Mouse (Mus musculus): ENCODE results near the gene Mfsd4b1. TPM values are rescaled to one million over a fixed set of nuclear protein-coding genes. Genes with fewer than 3 reads are reported as not detected.
A peak's percentile ranks its signal among the peaks of the same experiment; 100 is the strongest.

Mfsd4b1 gene
- polyA plus RNA-seq, 1 experiment: 0.69 TPM

DNA sequence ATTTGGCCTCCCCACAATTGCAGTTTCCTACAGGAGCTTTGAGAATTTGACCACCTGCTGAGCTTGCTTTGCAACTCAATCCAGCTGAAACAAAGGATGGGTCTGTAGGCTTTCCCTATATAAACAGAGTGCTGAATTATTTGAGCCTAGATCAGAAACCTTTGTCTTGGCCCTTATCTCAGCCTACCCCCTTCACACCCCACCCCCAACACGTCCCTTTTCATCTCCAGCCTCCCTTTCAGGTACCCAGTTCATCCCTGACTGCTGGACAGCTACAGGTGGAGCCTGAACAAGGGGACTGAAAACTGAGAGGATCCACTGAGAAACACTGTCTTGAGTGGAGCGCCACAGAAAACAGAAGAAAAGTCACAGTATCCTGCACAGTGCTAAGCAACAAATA is 49.3 kb downstream of the Mfsd4b1 start:
- H3K4me1 ChIP-seq (ENCODE audit: control insufficient read depth, insufficient read depth, low read length): no peaks in the 10 kb centered on the region
- TF ChIP-seq POLR2A (IDR thresholded peaks at IDR 0.05; ENCODE audit: borderline replicate concordance, insufficient read depth, low read length) (no peak), CTCF (IDR thresholded peaks at IDR 0.05; ENCODE audit: borderline replicate concordance, insufficient read depth, low read depth, low read length) (no peak)
- H3K27me3 ChIP-seq (ENCODE audit: control insufficient read depth, insufficient read depth, low read length): no peaks in the 10 kb centered on the region
- 49% methylated on average over 2 of the region's 2 CpGs for WGBS
- H3K4me3 ChIP-seq (replicated peaks; ENCODE audit: insufficient read depth, low read depth, low read length): no peak overlapping the region
- DNase-seq: no peak
- no peak overlapping the region for H3K27ac ChIP-seq (ENCODE audit: insufficient read depth, low read length)

DNA sequence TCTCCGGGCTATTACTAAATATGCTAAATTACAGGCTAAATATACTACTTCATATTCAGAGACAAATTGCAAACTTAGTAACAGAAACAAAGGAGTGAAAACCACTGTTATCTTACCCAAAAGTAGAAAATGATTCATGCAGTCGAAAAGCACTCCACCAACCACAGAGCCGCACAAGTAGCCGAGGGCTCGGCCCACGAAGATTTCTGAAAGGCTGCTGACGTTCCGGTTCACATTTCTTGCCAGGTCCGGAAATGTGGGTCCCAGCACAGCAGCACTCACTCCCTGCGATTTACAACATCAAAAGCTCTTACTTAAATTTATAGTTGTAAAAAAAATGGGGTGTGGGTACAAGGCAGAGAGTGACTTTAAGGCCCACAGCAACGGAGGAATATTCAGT is 50.1 kb downstream of the Mfsd4b1 start:
- Histone ChIP-seq H3K27ac (ENCODE audit: insufficient read depth, low read length) (no peak overlapping the region), H3K27me3 (ENCODE audit: control insufficient read depth, insufficient read depth, low read length) (no peaks in the 10 kb centered on the region), H3K4me1 (ENCODE audit: control insufficient read depth, insufficient read depth, low read length) (no peaks in the 10 kb centered on the region), H3K4me3 (replicated peaks; ENCODE audit: insufficient read depth, low read depth, low read length) (no peak overlapping the region)
- 64% methylated on average over 11 of the region's 11 CpGs for WGBS
- TF ChIP-seq CTCF (IDR thresholded peaks at IDR 0.05; ENCODE audit: borderline replicate concordance, insufficient read depth, low read depth, low read length) (no peak), POLR2A (IDR thresholded peaks at IDR 0.05; ENCODE audit: borderline replicate concordance, insufficient read depth, low read length) (no peak)
- DNase-seq: no peak

DNA sequence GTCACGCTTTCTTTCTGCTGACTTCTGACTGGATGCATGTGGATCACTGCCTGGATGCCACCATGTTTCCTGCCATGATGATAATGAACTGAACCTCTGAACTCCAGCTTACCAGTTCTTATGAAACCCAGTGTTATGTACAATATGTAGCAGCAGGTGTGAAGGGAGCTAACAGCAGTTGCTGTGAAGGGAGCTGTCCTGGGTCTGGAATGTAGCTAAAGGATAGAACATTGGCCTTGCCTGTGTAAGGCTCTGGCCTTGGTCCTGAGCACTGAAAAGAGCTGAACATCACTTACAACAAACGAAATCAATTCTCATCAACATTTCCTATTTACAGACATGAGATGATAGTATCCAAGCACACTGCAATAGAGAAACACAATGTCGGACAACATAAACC is 57.6 kb downstream of the Mfsd4b1 start:
- Histone ChIP-seq H3K4me3 (replicated peaks; ENCODE audit: insufficient read depth, low read depth, low read length) (no peak overlapping the region), H3K27me3 (ENCODE audit: control insufficient read depth, insufficient read depth, low read length) (no peaks in the 10 kb centered on the region), H3K4me1 (ENCODE audit: control insufficient read depth, insufficient read depth, low read length) (no peaks in the 10 kb centered on the region), H3K27ac (ENCODE audit: insufficient read depth, low read length) (no peak overlapping the region)
- no peak for DNase-seq
- 88% methylated on average over 3 of the region's 3 CpGs for WGBS
- TF ChIP-seq POLR2A (IDR thresholded peaks at IDR 0.05; ENCODE audit: borderline replicate concordance, insufficient read depth, low read length) (no peak), CTCF (IDR thresholded peaks at IDR 0.05; ENCODE audit: borderline replicate concordance, insufficient read depth, low read depth, low read length) (no peak)

DNA sequence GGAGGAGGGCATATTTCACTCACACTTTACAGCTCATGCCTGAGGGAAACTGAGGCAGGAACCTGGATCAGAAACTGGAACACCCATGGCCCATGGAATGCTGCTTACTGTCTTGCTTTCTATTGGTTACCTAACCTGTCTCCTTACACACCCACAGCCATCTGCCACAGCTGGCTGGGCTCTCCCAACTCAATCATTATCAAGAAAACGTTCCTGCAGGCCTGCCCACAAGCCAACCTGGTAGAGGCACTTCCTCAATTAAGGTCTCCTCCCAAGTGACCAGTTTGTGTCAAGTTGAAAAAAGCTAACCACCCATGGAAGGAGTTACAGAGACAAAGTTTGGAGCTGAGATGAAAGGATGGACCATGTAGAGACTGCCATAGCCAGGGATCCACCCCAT is 63.2 kb downstream of the Mfsd4b1 start:
- TF ChIP-seq CTCF (IDR thresholded peaks at IDR 0.05; ENCODE audit: borderline replicate concordance, insufficient read depth, low read depth, low read length) (no peak), POLR2A (IDR thresholded peaks at IDR 0.05; ENCODE audit: borderline replicate concordance, insufficient read depth, low read length) (no peak)
- Histone ChIP-seq H3K27ac (ENCODE audit: insufficient read depth, low read length) (no peak overlapping the region), H3K4me1 (ENCODE audit: control insufficient read depth, insufficient read depth, low read length) (no peaks in the 10 kb centered on the region), H3K4me3 (replicated peaks; ENCODE audit: insufficient read depth, low read depth, low read length) (no peak overlapping the region), H3K27me3 (ENCODE audit: control insufficient read depth, insufficient read depth, low read length) (no peaks in the 10 kb centered on the region)
- DNase-seq: no peak
- 37% methylated on average over 1 of the region's 1 CpGs for WGBS

DNA sequence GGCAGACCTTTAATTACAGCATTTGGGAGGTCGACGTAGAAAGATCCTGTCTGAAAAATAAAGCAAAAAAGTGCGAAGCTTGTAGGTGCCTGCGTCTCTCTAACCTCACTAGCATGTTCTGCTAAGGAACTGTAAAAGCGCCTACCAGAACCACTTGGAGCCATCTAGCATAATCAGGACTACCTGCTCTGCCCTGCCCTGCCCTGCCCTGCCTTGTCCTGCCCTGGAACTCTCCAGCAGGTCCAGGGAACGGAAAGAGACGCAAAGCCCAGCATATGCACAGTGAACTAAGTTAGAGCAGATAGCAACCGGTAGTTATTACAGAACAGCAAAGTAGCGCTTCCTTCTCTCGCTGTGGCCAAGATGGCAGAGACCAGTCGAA is 64.6 kb downstream of the Mfsd4b1 start:
- 42% methylated on average over 11 of the region's 11 CpGs for WGBS
- no peaks in the 10 kb centered on the region for H3K4me1 ChIP-seq (ENCODE audit: control insufficient read depth, insufficient read depth, low read length)
- no peak for DNase-seq

DNA sequence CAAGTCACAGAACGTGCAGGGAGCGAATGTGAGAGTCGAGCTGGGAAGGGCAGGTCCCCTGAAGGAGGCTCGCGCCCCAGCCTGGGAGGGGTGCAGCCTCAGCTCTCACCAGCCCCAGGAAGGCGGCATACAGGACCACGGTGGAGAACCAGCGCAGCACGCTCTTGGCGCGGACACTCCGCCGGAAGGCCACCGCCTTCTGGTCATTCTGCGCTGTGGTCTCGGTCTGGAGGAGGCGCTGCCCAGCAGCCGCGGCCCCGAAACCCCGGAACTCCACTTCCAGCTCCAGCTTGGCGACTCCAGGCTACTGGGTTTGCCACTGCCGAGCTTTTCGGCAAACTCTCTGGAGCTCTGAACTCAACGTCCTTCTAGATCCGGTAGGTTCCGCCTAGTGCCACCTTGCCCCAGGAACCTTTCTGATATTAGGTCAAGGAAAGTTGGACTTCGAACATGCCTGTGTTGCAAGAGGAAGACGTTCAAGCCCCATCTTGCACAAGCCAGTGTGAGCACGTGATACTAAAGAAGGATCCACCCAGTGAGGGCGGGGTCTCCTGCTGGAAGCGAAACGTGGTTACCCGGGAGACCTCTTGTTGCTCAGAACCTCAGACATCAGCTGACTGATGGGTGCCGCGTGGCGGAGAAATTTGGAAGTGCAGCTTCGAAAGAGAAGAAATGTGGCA is 65.2 kb downstream of the Mfsd4b1 start, which contains the start of gene Mfsd4b3:
TSS of gene Mfsd4b3 (minus strand) at position 393 of the 680 bp plus-strand sequence.
- H3K27ac ChIP-seq (ENCODE audit: insufficient read depth, low read length): no peak within 1 kb of the TSS
- H3K4me1 ChIP-seq (ENCODE audit: control insufficient read depth, insufficient read depth, low read length): no peaks in the 10 kb centered on the region
- H3K4me3 ChIP-seq (replicated peaks; ENCODE audit: insufficient read depth, low read depth, low read length): peak within 1 kb of the TSS; percentile 67
- peak; percentile 36; the same call in 1 of the 2 replicates for TF ChIP-seq POLR2A (IDR thresholded peaks at IDR 0.05; ENCODE audit: borderline replicate concordance, insufficient read depth, low read length)
- peak; percentile 75 for TF ChIP-seq CTCF (IDR thresholded peaks at IDR 0.05; ENCODE audit: borderline replicate concordance, insufficient read depth, low read depth, low read length)
- peak; percentile 84 to 88 for DNase-seq
- H3K27me3 ChIP-seq (ENCODE audit: control insufficient read depth, insufficient read depth, low read length): no peaks in the 10 kb centered on the region
- under 1% methylated on average over 38 of the region's 38 CpGs for WGBS

More for the DNA sequence above, 64.6 kb downstream of the Mfsd4b1 start:
- TF ChIP-seq CTCF (IDR thresholded peaks at IDR 0.05; ENCODE audit: borderline replicate concordance, insufficient read depth, low read depth, low read length) (no peak), POLR2A (IDR thresholded peaks at IDR 0.05; ENCODE audit: borderline replicate concordance, insufficient read depth, low read length) (no peak)
- Histone ChIP-seq H3K27ac (ENCODE audit: insufficient read depth, low read length) (no peak overlapping the region), H3K4me3 (replicated peaks; ENCODE audit: insufficient read depth, low read depth, low read length) (peak overlapping the region; percentile 67), H3K27me3 (ENCODE audit: control insufficient read depth, insufficient read depth, low read length) (no peaks in the 10 kb centered on the region)

DNA sequence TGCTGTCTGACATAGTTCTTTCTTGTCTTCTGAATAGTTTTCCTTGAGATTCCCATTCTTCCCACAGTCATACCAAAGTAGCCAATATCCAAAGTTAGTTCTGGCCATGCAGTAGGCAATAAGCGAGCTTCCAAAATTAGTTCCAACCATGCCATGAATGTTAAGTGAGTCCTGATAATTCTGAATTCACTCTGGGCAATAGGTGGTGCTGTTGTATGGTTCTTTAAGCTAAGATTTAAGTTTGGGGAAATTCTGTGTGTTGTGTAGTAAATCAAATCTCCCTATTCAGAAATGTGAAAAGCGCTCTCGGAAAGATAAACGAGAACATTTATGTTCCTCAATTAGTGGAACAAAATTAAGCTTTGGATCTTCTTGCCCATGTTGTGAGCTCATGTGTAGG is 66.8 kb downstream of the Mfsd4b1 start:
- 74% methylated on average over 4 of the region's 4 CpGs for WGBS
- DNase-seq: no peak

DNA sequence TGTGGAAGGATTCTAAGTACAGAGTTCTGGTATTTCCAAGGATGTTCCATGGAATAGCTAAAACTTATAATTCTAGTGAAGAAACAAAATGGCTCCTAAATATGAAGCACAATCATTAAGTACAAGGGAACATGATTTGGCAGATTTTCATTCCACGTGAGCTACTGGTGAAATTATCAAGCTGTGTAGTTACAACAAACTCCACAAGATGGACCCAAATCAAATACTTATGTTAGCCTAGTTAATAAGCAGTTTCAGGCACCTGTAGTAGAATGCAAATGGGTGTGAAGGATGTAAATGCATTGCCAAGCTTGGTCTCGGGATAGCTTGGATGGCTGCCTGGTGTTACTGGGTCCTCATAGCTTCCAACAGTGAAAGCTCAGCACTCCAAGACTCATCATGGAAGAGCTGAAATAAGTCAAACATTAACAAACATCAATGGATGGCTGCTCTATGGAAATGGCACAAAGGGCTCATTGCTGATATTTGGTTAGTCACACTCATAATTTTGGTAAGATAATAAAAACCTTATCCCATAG is 68.7 kb downstream of the Mfsd4b1 start:
- H3K27me3 ChIP-seq (ENCODE audit: control insufficient read depth, insufficient read depth, low read length): no peaks in the 10 kb centered on the region
- WGBS: 28% methylated on average over 2 of the region's 2 CpGs
- no peak for DNase-seq
- no peaks in the 10 kb centered on the region for H3K4me1 ChIP-seq (ENCODE audit: control insufficient read depth, insufficient read depth, low read length)
- no peak overlapping the region for H3K27ac ChIP-seq (ENCODE audit: insufficient read depth, low read length)
- TF ChIP-seq POLR2A (IDR thresholded peaks at IDR 0.05; ENCODE audit: borderline replicate concordance, insufficient read depth, low read length) (no peak), CTCF (IDR thresholded peaks at IDR 0.05; ENCODE audit: borderline replicate concordance, insufficient read depth, low read depth, low read length) (no peak)
- H3K4me3 ChIP-seq (replicated peaks; ENCODE audit: insufficient read depth, low read depth, low read length): no peak overlapping the region

More for the DNA sequence above, 66.8 kb downstream of the Mfsd4b1 start:
- TF ChIP-seq CTCF (IDR thresholded peaks at IDR 0.05; ENCODE audit: borderline replicate concordance, insufficient read depth, low read depth, low read length) (no peak), POLR2A (IDR thresholded peaks at IDR 0.05; ENCODE audit: borderline replicate concordance, insufficient read depth, low read length) (no peak)
- H3K4me3 ChIP-seq (replicated peaks; ENCODE audit: insufficient read depth, low read depth, low read length): no peak overlapping the region
- H3K27ac ChIP-seq (ENCODE audit: insufficient read depth, low read length): no peak overlapping the region
- no peaks in the 10 kb centered on the region for H3K27me3 ChIP-seq (ENCODE audit: control insufficient read depth, insufficient read depth, low read length)
- H3K4me1 ChIP-seq (ENCODE audit: control insufficient read depth, insufficient read depth, low read length): no peaks in the 10 kb centered on the region
